In genomic region chr13:49341012-49341830, GRCm38 (mm10) we compare ENCODE assay signal across 8 mouse cellular contexts. TPM values are rescaled to one million over a fixed set of nuclear protein-coding genes. Genes with fewer than 3 reads are reported as not detected.
DNase-seq lines count a peak whose midpoint lies in the region; ATAC-seq lines count a peak whose summit lies in the region.

Gene Bicd2 (plus strand): TSS chr13:49341585.

- ATAC-seq in megakaryocyte progenitor cell, adult 5-6 weeks (replicated peaks; ENCODE audit: poor library complexity), result peak; percentile 86

- peak; percentile 98 for DNase-seq in adipocyte (ENCODE audit: low spot score)
- peak; percentile 99 for DNase-seq in embryo, embryonic 10 days (ENCODE audit: low spot score)
- DNase-seq in gastrocnemius, postnatal 10 days, result peak; percentile 88
- DNase-seq in induced T-regulatory cell, adult 2 months (ENCODE audit: low read depth), result peak; percentile 98
- DNase-seq in left cerebral cortex, adult 9 months (ENCODE audit: low spot score in 2 of 2), result peak; percentile 96 to 99
- DNase-seq in right cerebral cortex, postnatal 14 days, result peak; percentile 94
- peak; percentile 90 to 96 for DNase-seq in urinary bladder, postnatal 36 days (ENCODE audit: low spot score in 2 of 2)

RNA-seq across cellular contexts. Expression of gene Bicd2, which starts in this region (rescaled TPM):
- total RNA-seq in gastrocnemius, postnatal 10 days (2021), result 10 to 100 TPM; 21.5 to 25.5 TPM
- 9.7 and 10.9 TPM in 2 replicates for total RNA-seq in megakaryocyte progenitor cell, adult 5-6 weeks (2015)
- total RNA-seq in megakaryocyte progenitor cell, adult 5-6 weeks (2017), result 17.1 and 21.5 TPM in 2 replicates

Comparison
In these comparisons a context has a peak if more than half of its experiments do, and no peak if none do; other contexts are left out.
1. Peak in every context shown above with its lines: DNase-seq and ATAC-seq.